Mouse (Mus musculus) forebrain, embryonic 10.5 days (tissue): Measurements from ENCODE around the gene Phrf1. TPM values are rescaled to one million over a fixed set of nuclear protein-coding genes. Genes with fewer than 3 reads are reported as not detected.
A peak's percentile ranks its signal among the peaks of the same experiment; 100 is the strongest.

Experiments used
- DNase-seq: peaks from one replicate; pipeline ENCODE4 v3.0.0-alpha.2; 2017; ENCODE audit warnings: low spot score; ENCODE audit errors: extremely low spot score
- H3K27ac ChIP-seq: fragments of 300-500 bp; sonication (generic); 2 replicates; pipeline ENCODE4 v1.5.1; 2016; ENCODE audit warnings: mild to moderate bottlenecking
- H3K27me3 ChIP-seq: fragments of 300-500 bp; sonication (generic); 2 replicates; pipeline ENCODE4 v1.6.1; 2016; ENCODE audit warnings: mild to moderate bottlenecking; ENCODE audit not compliant: poor library complexity, severe bottlenecking
- H3K36me3 ChIP-seq: fragments of 300-500 bp; sonication (generic); replicated peaks from 2 replicates; pipeline ENCODE4 v1.6.1; 2016; ENCODE audit warnings: mild to moderate bottlenecking, moderate library complexity
- H3K4me1 ChIP-seq: fragments of 300-500 bp; sonication (generic); 2 replicates; pipeline ENCODE4 v1.6.1; 2016
- H3K4me3 ChIP-seq: fragments of 300-500 bp; sonication (generic); 2 replicates; pipeline ENCODE4 v1.5.1; 2016; ENCODE audit warnings: mild to moderate bottlenecking, moderate library complexity
- H3K9me3 ChIP-seq: fragments of 300-500 bp; sonication (generic); 2 replicates; pipeline ENCODE4 v1.6.1; 2016; ENCODE audit warnings: mild to moderate bottlenecking, moderate library complexity
- WGBS: fragments of 180-500 bp; shearing (Covaris S2); methylation state at CpG from one replicate; pipeline ENCODE4 v1.1.7; 2016; 5-methylcytosine and 5-hydroxymethylcytosine counted together
- polyA plus RNA-seq: library from polyadenylated mRNA; unstranded; fragments of >200 nt; fragmentation: Nextera tagmentation; extraction: Ambion mirVana; gene quantifications from 2 replicates; pipeline ENCODE4 v1.2.1, GENCODE M21; 2016

Gene Phrf1
- polyA plus RNA-seq, 1 experiment from 2014 or later, result 121 TPM

GRCm38 (mm10) chr7:141196619-141197282 is 31.8 kb upstream of the Phrf1 start:
- H3K36me3 ChIP-seq, result peaks cover 22% of the 10 kb centered on the region
- H3K4me3 ChIP-seq, result no peak overlapping the region
- H3K4me1 ChIP-seq, result peaks cover 43% of the 10 kb centered on the region
- H3K27ac ChIP-seq, result 0 out of 2 replicates have a peak overlapping the region, but pooled peaks have one; percentile 12
- WGBS, result 93% methylated on average over 8 of the region's 8 CpGs
- H3K27me3 ChIP-seq, result no peaks in the 10 kb centered on the region
- DNase-seq, result no peak
- H3K9me3 ChIP-seq, result no peaks in the 10 kb centered on the region

GRCm38 (mm10) chr7:141198121-141198520 is 30.5 kb upstream of the Phrf1 start:
- H3K4me1 ChIP-seq, result peaks cover 30% of the 10 kb centered on the region

GRCm38 (mm10) chr7:141204546-141204945 is 24.0 kb upstream of the Phrf1 start:
- Histone ChIP-seq H3K27me3 (no peaks in the 10 kb centered on the region), H3K36me3 (peaks cover 6% of the 10 kb centered on the region; the same call in 1 of the 2 replicates), H3K27ac (no peak overlapping the region), H3K4me1 (no peaks in the 10 kb centered on the region; the same call in 1 of the 2 replicates), H3K4me3 (no peak overlapping the region), H3K9me3 (no peaks in the 10 kb centered on the region)
- 71% methylated on average over 3 of the region's 3 CpGs for WGBS
- no peak for DNase-seq

More at GRCm38 (mm10) chr7:141198121-141198520, 30.5 kb upstream of the Phrf1 start:
- no peak for DNase-seq
- Histone ChIP-seq H3K27ac (no peak overlapping the region), H3K4me3 (no peak overlapping the region), H3K9me3 (no peaks in the 10 kb centered on the region), H3K36me3 (peaks cover 13% of the 10 kb centered on the region), H3K27me3 (no peaks in the 10 kb centered on the region)
- 96% methylated on average over 4 of the region's 4 CpGs for WGBS

- Histone ChIP-seq H3K36me3 (no peaks in the 10 kb centered on the region; the same call in 1 of the 2 replicates), H3K27me3 (no peaks in the 10 kb centered on the region), H3K27ac (no peak overlapping the region), H3K4me3 (no peak overlapping the region), H3K4me1 (no peaks in the 10 kb centered on the region; the same call in 1 of the 2 replicates), H3K9me3 (no peaks in the 10 kb centered on the region)
- 94% methylated on average over 5 of the region's 5 CpGs for WGBS
- no peak for DNase-seq
Observed at GRCm38 (mm10) chr7:141205504-141205903, 23.1 kb upstream of the Phrf1 start.

GRCm38 (mm10) chr7:141206182-141206937 is 22.2 kb upstream of the Phrf1 start:
- H3K9me3 ChIP-seq, result no peaks in the 10 kb centered on the region
- H3K27ac ChIP-seq, result no peak overlapping the region
- no peaks in the 10 kb centered on the region; the same call in 1 of the 2 replicates for H3K36me3 ChIP-seq
- no peaks in the 10 kb centered on the region for H3K27me3 ChIP-seq
- 94% methylated on average over 18 of the region's 18 CpGs for WGBS
- no peak overlapping the region for H3K4me3 ChIP-seq
- peaks cover 5% of the 10 kb centered on the region for H3K4me1 ChIP-seq
- no peak for DNase-seq

- 76% methylated on average over 3 of the region's 3 CpGs for WGBS
- Histone ChIP-seq H3K27me3 (no peaks in the 10 kb centered on the region), H3K9me3 (no peaks in the 10 kb centered on the region), H3K36me3 (no peaks in the 10 kb centered on the region), H3K27ac (no peak overlapping the region), H3K4me1 (peaks cover 22% of the 10 kb centered on the region), H3K4me3 (no peak overlapping the region)
- no peak for DNase-seq
Observed at GRCm38 (mm10) chr7:141209526-141209925, 19.1 kb upstream of the Phrf1 start.

- WGBS, result 88% methylated on average over 12 of the region's 12 CpGs
- Histone ChIP-seq H3K36me3 (no peaks in the 10 kb centered on the region), H3K4me3 (no peak overlapping the region), H3K27ac (peak overlapping the region; percentile 35), H3K9me3 (no peaks in the 10 kb centered on the region), H3K4me1 (peaks cover 28% of the 10 kb centered on the region), H3K27me3 (no peaks in the 10 kb centered on the region)
- DNase-seq, result no peak
Observed at GRCm38 (mm10) chr7:141210137-141210536, 18.4 kb upstream of the Phrf1 start.

GRCm38 (mm10) chr7:141210606-141211131 is 17.9 kb upstream of the Phrf1 start:
- Histone ChIP-seq H3K36me3 (no peaks in the 10 kb centered on the region), H3K27ac (peak overlapping the region; percentile 35), H3K4me1 (peaks cover 30% of the 10 kb centered on the region), H3K4me3 (no peak overlapping the region), H3K27me3 (no peaks in the 10 kb centered on the region), H3K9me3 (no peaks in the 10 kb centered on the region)
- DNase-seq, result no peak
- WGBS, result 91% methylated on average over 14 of the region's 14 CpGs

GRCm38 (mm10) chr7:141213133-141213532 is 15.5 kb upstream of the Phrf1 start:
- peaks cover 54% of the 10 kb centered on the region for H3K4me1 ChIP-seq
- H3K4me3 ChIP-seq, result no peak overlapping the region; the same call in 1 of the 2 replicates
- H3K36me3 ChIP-seq, result peaks cover 13% of the 10 kb centered on the region
- 88% methylated on average over 3 of the region's 3 CpGs for WGBS
- H3K9me3 ChIP-seq, result no peaks in the 10 kb centered on the region
- 0 out of 2 replicates have a peak overlapping the region, but pooled peaks have one; percentile 90 for H3K27ac ChIP-seq
- no peak for DNase-seq
- H3K27me3 ChIP-seq, result no peaks in the 10 kb centered on the region

- peaks cover 60% of the 10 kb centered on the region for H3K4me1 ChIP-seq
- 93% methylated on average over 11 of the region's 11 CpGs for WGBS
- no peaks in the 10 kb centered on the region for H3K27me3 ChIP-seq
- peak within 1 kb of the TSS; percentile 84 for H3K4me3 ChIP-seq
- no peak for DNase-seq
- peaks cover 19% of the 10 kb centered on the region for H3K36me3 ChIP-seq
- no peaks in the 10 kb centered on the region for H3K9me3 ChIP-seq
- H3K27ac ChIP-seq, result peak within 1 kb of the TSS; percentile 90
Observed at GRCm38 (mm10) chr7:141213605-141214235, 14.9 kb upstream of the Phrf1 start, which contains the start of gene Lmntd2. TSS of gene Lmntd2 (minus strand) at chr7:141214080.

GRCm38 (mm10) chr7:141214310-141214709 is 14.3 kb upstream of the Phrf1 start:
- Histone ChIP-seq H3K9me3 (no peaks in the 10 kb centered on the region), H3K36me3 (peaks cover 24% of the 10 kb centered on the region), H3K27me3 (no peaks in the 10 kb centered on the region), H3K4me1 (peaks cover 62% of the 10 kb centered on the region), H3K4me3 (peak overlapping the region; percentile 84), H3K27ac (peak overlapping the region; percentile 90)
- 79% methylated on average over 3 of the region's 3 CpGs for WGBS
- DNase-seq, result no peak

- DNase-seq, result peak; percentile 96
- Histone ChIP-seq H3K4me3 (peak within 1 kb of the TSS; percentile 84), H3K27me3 (no peaks in the 10 kb centered on the region), H3K27ac (peak within 1 kb of the TSS; percentile 90), H3K9me3 (no peaks in the 10 kb centered on the region), H3K36me3 (peaks cover 34% of the 10 kb centered on the region), H3K4me1 (peaks cover 71% of the 10 kb centered on the region)
- WGBS, result under 1% methylated on average over 41 of the region's 41 CpGs
Observed at GRCm38 (mm10) chr7:141215101-141215879, 13.3 kb upstream of the Phrf1 start, which contains the start of gene Rassf7. TSS of gene Rassf7 (plus strand) at chr7:141215860.
